Comparison of ENCODE assay signal across 19 mouse cellular contexts in the genomic region with DNA sequence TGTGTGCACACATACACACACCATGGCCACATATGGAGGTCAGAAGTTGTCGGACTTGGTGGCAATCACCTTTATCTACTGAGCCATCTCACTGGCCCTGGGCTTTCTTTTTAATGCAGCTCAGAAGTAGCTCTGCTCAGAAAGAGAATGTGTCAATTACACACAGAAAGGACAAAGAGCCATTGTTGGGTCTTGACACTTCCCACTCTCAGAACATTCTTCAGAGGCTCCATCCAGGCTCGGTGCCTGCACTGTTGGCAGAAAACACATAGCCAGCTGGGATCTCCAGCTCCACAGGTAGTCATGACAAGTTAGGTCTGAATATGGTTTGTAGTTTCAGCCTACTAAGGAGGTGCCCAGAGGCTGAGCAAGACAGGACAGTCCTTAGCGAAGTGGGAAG.
"Had no signal": no experiment of that assay in that cellular context is flagged by ENCODE, and none has a peak within 500 bp of the region (broad histone marks: within the 10 kb centered on the region; RNA-seq: fewer than 3 reads in every experiment).

No protein-coding gene starts in this region.

- H3K9me3 ChIP-seq: limb, embryonic 10.5 days; limb, embryonic 13.5 days; liver, embryonic 12.5 days; liver, embryonic 15.5 days; lung, embryonic 15.5 days had no signal

- H3K9ac ChIP-seq: limb, embryonic 13.5 days; liver, embryonic 12.5 days; liver, embryonic 15.5 days; lung, embryonic 15.5 days had no signal

- ATAC-seq: liver, embryonic 12.5 days had no signal

- H3K27ac ChIP-seq: kidney, postnatal 0 days; layer of hippocampus, adult 2 months; limb, embryonic 10.5 days; limb, embryonic 13.5 days; liver, embryonic 12.5 days; liver, embryonic 15.5 days; lung, embryonic 15.5 days; stomach, postnatal 0 days had no signal

- H3K36me3 ChIP-seq: limb, embryonic 10.5 days; limb, embryonic 13.5 days; liver, embryonic 12.5 days; liver, embryonic 15.5 days; lung, embryonic 15.5 days had no signal

- H3K4me1 ChIP-seq: limb, embryonic 10.5 days; limb, embryonic 13.5 days; liver, embryonic 12.5 days; liver, embryonic 15.5 days; lung, embryonic 15.5 days had no signal

- H3K4me3 ChIP-seq: layer of hippocampus, adult 2 months; limb, embryonic 10.5 days; limb, embryonic 13.5 days; liver, embryonic 12.5 days; liver, embryonic 15.5 days; lung, embryonic 15.5 days had no signal

- H3K4me2 ChIP-seq: limb, embryonic 13.5 days; liver, embryonic 12.5 days; liver, embryonic 15.5 days; lung, embryonic 15.5 days; midbrain, embryonic 11.5 days had no signal

- H3K27me3 ChIP-seq: limb, embryonic 13.5 days; liver, embryonic 12.5 days; liver, embryonic 15.5 days had no signal

- DNase-seq: kidney, postnatal 25 days; layer of hippocampus, adult 9-11 months; liver; lung, adult 18-20 months; lung, postnatal 10 days; lung, postnatal 36 days; midbrain, embryonic 14.5 days; thymus, adult 2 months; thymus, postnatal 14 days; thymus, postnatal 4 days had no signal
